ENCODE assay signal across 26 mouse cellular contexts in the genomic region with DNA sequence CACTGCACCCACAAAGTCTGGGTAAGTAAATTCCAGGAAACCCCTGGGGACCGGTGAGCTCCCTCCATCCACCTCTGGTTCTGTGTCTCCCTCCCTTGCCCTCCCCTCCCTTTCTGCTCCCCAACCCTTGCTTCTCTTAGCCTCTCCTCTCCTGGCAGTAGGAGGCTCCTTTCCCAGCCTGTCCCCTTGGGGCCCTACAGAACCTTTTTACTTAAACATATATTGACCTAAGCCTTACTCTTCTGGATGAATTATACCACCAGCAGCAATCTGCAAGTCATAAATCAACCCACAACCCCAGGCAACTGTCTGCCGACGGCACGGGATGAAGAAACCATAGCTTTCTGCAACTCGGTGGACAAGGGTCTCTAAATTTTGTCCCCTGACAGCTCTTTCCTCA.
"Had no signal": no experiment of that assay in that cellular context is flagged by ENCODE, and none has a peak within 500 bp of the region (broad histone marks: within the 10 kb centered on the region; RNA-seq: fewer than 3 reads in every experiment).

No protein-coding gene starts in this region.

- H3K9me3 ChIP-seq: heart, embryonic 10.5 days; hindbrain, embryonic 10.5 days; hindbrain, embryonic 12.5 days; limb, embryonic 10.5 days; liver, embryonic 15.5 days had no signal

- H3K27me3 ChIP-seq: hindbrain, embryonic 12.5 days; liver, embryonic 13.5 days; liver, embryonic 15.5 days had no signal

- H3K36me3 ChIP-seq: heart, embryonic 10.5 days; heart, embryonic 12.5 days; hindbrain, embryonic 10.5 days; hindbrain, embryonic 12.5 days; limb, embryonic 10.5 days; limb, embryonic 12.5 days; liver, embryonic 13.5 days; liver, embryonic 15.5 days had no signal

- H3K4me2 ChIP-seq: heart, embryonic 12.5 days; hindbrain, embryonic 12.5 days; hindbrain, embryonic 14.5 days; limb, embryonic 12.5 days; liver, embryonic 11.5 days; liver, embryonic 13.5 days; liver, embryonic 15.5 days had no signal

- H3K9ac ChIP-seq: heart, embryonic 12.5 days; hindbrain, embryonic 12.5 days; hindbrain, embryonic 14.5 days; limb, embryonic 12.5 days; liver, embryonic 13.5 days; liver, embryonic 15.5 days had no signal

- H3K4me1 ChIP-seq: hindbrain, embryonic 10.5 days; hindbrain, embryonic 12.5 days; liver, embryonic 13.5 days; liver, embryonic 15.5 days had no signal

- H3K27ac ChIP-seq: gastrocnemius, adult 2 months; heart, embryonic 10.5 days; hindbrain, embryonic 10.5 days; hindbrain, embryonic 12.5 days; hindbrain, embryonic 14.5 days; layer of hippocampus, adult 2 months; left cerebral cortex, adult 2 months; limb, embryonic 10.5 days; limb, embryonic 12.5 days; liver, embryonic 13.5 days; liver, embryonic 15.5 days had no signal

- DNase-seq: gastrocnemius, adult 2 months; gastrocnemius, postnatal 10 days; gastrocnemius, postnatal 25 days; heart, adult 18-20 months; heart, postnatal 10 days; heart, postnatal 4 days; kidney, adult 18-20 months; kidney, adult 8-10 months; kidney, postnatal 10 days; kidney, postnatal 25 days; kidney, postnatal 4 days; liver; liver, embryonic 13.5 days had no signal

- H3K4me3 ChIP-seq: gastrocnemius, adult 2 months; heart, embryonic 10.5 days; heart, embryonic 12.5 days; hindbrain, embryonic 10.5 days; hindbrain, embryonic 12.5 days; layer of hippocampus, adult 2 months; left cerebral cortex, adult 2 months; limb, embryonic 10.5 days; limb, embryonic 12.5 days; liver, embryonic 13.5 days; liver, embryonic 15.5 days had no signal

- ATAC-seq: hindbrain, embryonic 16.5 days; inflammation-experienced regulatory T-cells, adult 6 months had no signal
